Mouse (Mus musculus) heart, postnatal 0 days (tissue): Measurements from ENCODE around the gene Lalba. TPM values are rescaled to one million over a fixed set of nuclear protein-coding genes. Genes with fewer than 3 reads are reported as not detected.
A peak's percentile ranks its signal among the peaks of the same experiment; 100 is the strongest.

Experiments used
- ATAC-seq: fragments of 200-750 bp; cut with Nextera tagmentation; 2 replicates; pipeline ENCODE4 v1.8.0; 2017; ENCODE audit warnings: low read depth, moderate number of reproducible peaks, moderate library complexity; ENCODE audit not compliant: insufficient read depth
- DNase-seq: peaks from one replicate; pipeline ENCODE4 v3.0.0-alpha.2; 2016; ENCODE audit warnings: low spot score
- H3K27ac ChIP-seq: fragments of 300-500 bp; sonication (generic); 2 replicates; pipeline ENCODE4 v1.5.1; 2014; ENCODE audit warnings: low read depth, mild to moderate bottlenecking
- H3K27me3 ChIP-seq: fragments of 300-500 bp; sonication (generic); 2 replicates; pipeline ENCODE4 v1.6.1; 2014; ENCODE audit warnings: low read length, mixed read lengths; ENCODE audit not compliant: control insufficient read depth, insufficient read depth
- H3K36me3 ChIP-seq: fragments of 300-500 bp; sonication (generic); replicated peaks from 2 replicates; pipeline ENCODE4 v1.6.1; 2014; ENCODE audit warnings: low read length, mixed read lengths; ENCODE audit not compliant: control insufficient read depth, insufficient read depth
- H3K4me1 ChIP-seq: fragments of 300-500 bp; sonication (generic); 2 replicates; pipeline ENCODE4 v1.6.1; 2014; ENCODE audit warnings: antibody characterized with exemption; ENCODE audit not compliant: control insufficient read depth, insufficient read depth
- H3K4me2 ChIP-seq: fragments of 300-500 bp; sonication (generic); 2 replicates; pipeline ENCODE4 v1.6.1; 2014; ENCODE audit warnings: low read depth, mild to moderate bottlenecking, low read length, moderate library complexity
- H3K4me3 ChIP-seq: fragments of 300-500 bp; sonication (generic); 2 replicates; pipeline ENCODE4 v1.5.1; 2014; ENCODE audit warnings: low read depth, low read length
- H3K9ac ChIP-seq: fragments of 300-500 bp; sonication (generic); replicated peaks from 2 replicates; pipeline ENCODE4 v1.6.1; 2014; ENCODE audit warnings: low read depth, low read length, mixed read lengths
- H3K9me3 ChIP-seq: fragments of 300-500 bp; sonication (generic); replicated peaks from 2 replicates; pipeline ENCODE4 v1.6.1; 2016; ENCODE audit warnings: low read length; ENCODE audit not compliant: control insufficient read depth
- CTCF ChIP-seq: IDR thresholded peaks from 2 replicates; pipeline ENCODE4 v1.5.1; 2016; ENCODE audit warnings: antibody characterized with exemption, control low read depth, low read depth
- EP300 ChIP-seq: IDR thresholded peaks from 2 replicates; pipeline ENCODE4 v1.6.1; 2016; ENCODE audit warnings: antibody characterized with exemption, low read depth
- WGBS: fragments of 180-500 bp; shearing (Covaris S2); extraction: QIAGEN DNeasy Blood & Tissue Kit; methylation state at CpG from one replicate; pipeline ENCODE4 v1.1.7; 2014; 5-methylcytosine and 5-hydroxymethylcytosine counted together
- polyA plus RNA-seq: library from polyadenylated mRNA; unstranded; fragments of >200 nt; fragmentation: Nextera tagmentation; extraction: Ambion mirVana; gene quantifications from 2 replicates; pipeline ENCODE4 v1.2.1, GENCODE M21; 2015
- total RNA-seq: library from RNA; depleted of rRNA; stranded (reverse); fragments of >200 nt; gene quantifications from 2 replicates; pipeline ENCODE4 v1.2.3, GENCODE M21; 2014; ENCODE audit warnings: low replicate concordance

Gene Lalba
- total and polyA plus RNA-seq, 2 experiments from 2014 or later, result 0.36 TPM; not detected in 1

DNA sequence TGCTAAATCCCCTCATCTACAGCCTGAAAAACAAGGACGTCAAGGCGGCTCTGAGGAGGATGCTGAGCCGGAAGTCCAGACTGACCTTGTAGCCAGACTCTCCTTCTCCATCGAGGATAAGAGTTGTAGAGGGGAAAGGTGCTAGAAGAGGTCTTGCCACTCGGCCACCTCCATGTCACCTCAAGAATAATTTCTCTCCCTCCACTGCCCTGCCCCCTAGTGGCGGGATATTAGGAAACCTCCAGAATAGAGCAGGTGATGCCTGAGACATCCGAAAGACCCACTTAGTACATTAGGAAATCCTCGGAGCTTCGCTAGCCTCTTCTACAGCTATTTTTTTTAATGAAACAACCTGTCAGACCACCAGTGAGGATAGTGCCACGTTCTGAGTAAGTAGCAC is 7.1 kb downstream of the Lalba start:
- no peaks in the 10 kb centered on the region for H3K9me3 ChIP-seq
- 47% methylated on average over 10 of the region's 10 CpGs for WGBS
- no peak overlapping the region for H3K4me2 ChIP-seq
- H3K36me3 ChIP-seq, result no peaks in the 10 kb centered on the region
- H3K9ac ChIP-seq, result no peak overlapping the region
- no peak overlapping the region for H3K4me3 ChIP-seq
- peak; percentile 46 for TF ChIP-seq CTCF
- TF ChIP-seq EP300, result no peak
- H3K4me1 ChIP-seq, result no peaks in the 10 kb centered on the region
- H3K27ac ChIP-seq, result no peak overlapping the region
- DNase-seq (no peak), ATAC-seq (no peak)
- no peaks in the 10 kb centered on the region for H3K27me3 ChIP-seq

DNA sequence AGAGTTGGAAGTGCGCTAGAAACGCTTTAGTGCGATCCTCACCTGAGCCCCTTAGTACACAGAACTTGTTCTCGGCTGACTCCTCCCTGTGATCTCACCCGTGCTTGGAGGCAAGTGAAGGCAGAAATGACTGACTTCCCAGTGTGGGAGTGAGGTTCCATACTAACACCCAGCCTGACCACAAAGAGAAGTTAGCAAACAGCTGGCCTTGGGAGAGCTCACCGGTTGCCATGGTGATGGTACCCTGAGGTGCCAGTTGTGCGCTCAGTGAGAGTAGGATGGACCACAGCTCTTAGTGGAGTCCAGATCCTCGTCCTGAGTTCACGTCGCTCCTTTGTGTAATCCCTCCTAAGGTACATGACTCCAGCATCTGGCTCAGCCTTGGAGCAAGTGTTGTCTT is 7.6 kb downstream of the Lalba start:
- Histone ChIP-seq H3K27ac (no peak overlapping the region), H3K36me3 (no peaks in the 10 kb centered on the region), H3K9me3 (no peaks in the 10 kb centered on the region), H3K9ac (no peak overlapping the region), H3K4me3 (no peak overlapping the region), H3K27me3 (no peaks in the 10 kb centered on the region), H3K4me2 (no peak overlapping the region), H3K4me1 (no peaks in the 10 kb centered on the region)
- DNase-seq (no peak), ATAC-seq (no peak)
- TF ChIP-seq EP300 (no peak), CTCF (no peak)
- WGBS, result 82% methylated on average over 10 of the region's 10 CpGs

DNA sequence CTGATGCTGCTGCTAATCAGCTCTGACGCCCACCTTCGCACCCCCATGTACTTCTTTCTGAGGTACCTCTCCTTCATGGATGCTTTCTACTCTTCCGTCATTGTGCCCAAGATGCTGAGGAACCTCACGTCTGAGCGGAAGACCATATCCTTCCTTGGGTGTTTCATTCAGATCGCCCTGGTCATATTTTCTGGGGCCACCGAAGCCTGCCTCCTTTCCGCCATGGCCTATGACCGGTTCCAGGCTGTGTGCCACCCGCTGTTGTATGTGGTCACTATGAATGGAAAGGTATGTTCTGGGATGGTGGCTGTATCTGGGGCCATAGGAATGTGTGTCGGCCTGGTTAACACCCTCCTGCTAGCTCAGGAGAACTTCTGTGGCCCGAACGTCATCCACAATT is 11.0 kb downstream of the Lalba start:
- Histone ChIP-seq H3K4me1 (no peaks in the 10 kb centered on the region), H3K4me3 (no peak overlapping the region), H3K9me3 (no peaks in the 10 kb centered on the region), H3K27ac (no peak overlapping the region), H3K36me3 (no peaks in the 10 kb centered on the region), H3K4me2 (no peak overlapping the region), H3K9ac (no peak overlapping the region), H3K27me3 (no peaks in the 10 kb centered on the region)
- DNase-seq, result no peak
- ATAC-seq, result no peak
- WGBS, result 84% methylated on average over 13 of the region's 13 CpGs
- TF ChIP-seq EP300, result no peak
- no peak for TF ChIP-seq CTCF

DNA sequence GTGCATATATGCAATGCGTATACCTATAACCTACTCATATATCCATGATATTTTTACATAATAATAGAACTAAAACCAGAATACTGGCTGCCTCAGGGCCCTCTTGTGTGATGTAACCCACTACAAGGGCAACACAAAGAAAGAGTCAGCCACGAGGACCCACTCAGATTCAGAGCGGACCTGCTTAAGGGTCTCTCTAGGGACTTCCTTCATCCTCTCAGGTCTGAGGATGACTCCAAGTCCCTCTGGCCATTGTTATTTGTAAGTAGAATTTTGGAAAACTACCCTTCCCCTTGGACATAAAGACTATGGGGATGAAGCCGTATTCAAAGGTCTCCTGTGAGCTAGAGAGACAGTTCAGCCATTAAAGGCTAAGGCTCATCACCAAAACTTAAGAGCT is 12.9 kb downstream of the Lalba start, which contains the start of gene OR5BS1P:
OR5BS1P (plus strand) TSS at position 301 of the 400 bp plus-strand sequence.
- no peaks in the 10 kb centered on the region for H3K36me3 ChIP-seq
- H3K9ac ChIP-seq, result no peak within 1 kb of the TSS
- H3K27ac ChIP-seq, result no peak within 1 kb of the TSS
- H3K4me3 ChIP-seq, result no peak within 1 kb of the TSS
- ATAC-seq (no peak), DNase-seq (no peak)
- 85% methylated on average over 4 of the region's 4 CpGs for WGBS
- no peak within 1 kb of the TSS for H3K4me2 ChIP-seq
- H3K9me3 ChIP-seq, result no peaks in the 10 kb centered on the region
- TF ChIP-seq EP300 (no peak), CTCF (no peak)
- no peaks in the 10 kb centered on the region for H3K27me3 ChIP-seq
- no peaks in the 10 kb centered on the region for H3K4me1 ChIP-seq

DNA sequence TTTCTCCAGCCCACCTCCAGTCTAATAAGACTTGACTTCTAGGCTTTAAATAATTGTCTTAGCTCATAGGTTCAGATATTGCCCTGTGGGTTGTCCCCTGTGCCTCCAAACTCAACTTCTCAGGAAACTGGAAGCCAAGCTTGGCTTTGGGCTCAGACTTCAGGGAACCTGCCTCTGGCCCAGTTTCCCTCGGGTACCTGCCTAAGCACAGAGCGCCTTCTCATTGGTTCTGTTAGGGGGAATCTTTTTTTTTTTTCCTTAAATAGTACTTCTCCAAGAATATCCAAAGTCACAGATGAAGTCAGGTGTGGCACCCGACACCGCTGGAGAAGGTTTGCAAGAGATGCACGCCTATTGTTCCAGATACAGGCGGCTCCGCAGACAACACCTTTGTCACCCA is 30.2 kb downstream of the Lalba start, which contains the start of gene Olfr281:
Olfr281 (plus strand) TSS at position 301 of the 400 bp plus-strand sequence.
- Histone ChIP-seq H3K4me3 (no peak within 1 kb of the TSS), H3K4me2 (no peak within 1 kb of the TSS), H3K36me3 (no peaks in the 10 kb centered on the region), H3K27me3 (no peaks in the 10 kb centered on the region), H3K4me1 (no peaks in the 10 kb centered on the region), H3K27ac (no peak within 1 kb of the TSS), H3K9me3 (no peaks in the 10 kb centered on the region), H3K9ac (no peak within 1 kb of the TSS)
- 92% methylated on average over 7 of the region's 7 CpGs for WGBS
- no peak for ATAC-seq
- no peak for TF ChIP-seq CTCF
- DNase-seq, result no peak

DNA sequence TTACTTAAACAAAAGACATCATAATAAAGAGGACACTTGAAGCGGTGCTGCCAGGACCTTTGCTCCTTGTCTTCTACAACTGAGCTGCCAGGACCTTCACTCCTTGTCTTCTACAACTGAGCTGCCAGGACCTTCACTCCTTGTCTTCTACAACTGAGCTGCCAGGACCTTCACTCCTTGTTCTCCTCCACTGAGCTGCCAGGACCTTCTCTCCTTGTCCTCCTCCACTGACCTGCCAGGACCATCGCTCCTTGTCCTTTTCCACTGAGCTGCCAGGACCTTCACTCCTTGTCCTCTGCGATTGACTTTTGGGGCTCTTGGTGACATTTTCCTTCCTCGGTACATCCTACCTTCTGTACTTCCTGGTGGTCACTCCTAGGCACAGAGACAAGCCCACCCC is 34.0 kb downstream of the Lalba start:
- 59% methylated on average over 4 of the region's 4 CpGs for WGBS
- Histone ChIP-seq H3K4me3 (no peak overlapping the region), H3K27me3 (no peaks in the 10 kb centered on the region), H3K27ac (no peak overlapping the region), H3K9ac (no peak overlapping the region), H3K4me1 (no peaks in the 10 kb centered on the region), H3K9me3 (no peaks in the 10 kb centered on the region), H3K36me3 (no peaks in the 10 kb centered on the region), H3K4me2 (no peak overlapping the region)
- ATAC-seq, result no peak
- no peak for DNase-seq
- TF ChIP-seq CTCF (no peak), EP300 (no peak)
